Mouse (Mus musculus) T-cell, adult 66 days (primary cell): ENCODE measurements around the gene Lct. TPM values are rescaled to one million over a fixed set of nuclear protein-coding genes. Genes with fewer than 3 reads are reported as not detected.

Source experiments
- total RNA-seq, 2 experiments: library from RNA; stranded (reverse); gene quantifications; 3 replicates in 1 of 2; 4 replicates in 1 of 2; pipeline ENCODE4 v1.2.4; 2023

Lct gene
- under 1 TPM; 0.12 to 0.24 TPM for total RNA-seq

GRCm38 (mm10) chr1:128328218-128328617, at the start of gene Lct:
Gene Lct (minus strand): TSS chr1:128328318.

GRCm38 (mm10) chr1:128359554-128360376, 31.6 kb upstream of the Lct start, which contains the start of gene Mcm6:
Gene Mcm6 (minus strand): TSS chr1:128359664.

GRCm38 (mm10) chr1:128243627-128243995, 84.5 kb downstream of the Lct start, which contains the start of gene Ubxn4:
Gene Ubxn4 (plus strand): TSS chr1:128243964.

Other genes with a start within 250 kb of the Lct start
- 1 to 10 TPM; 6.5 to 9.5 TPM for gene Zranb3, start 225.3 kb downstream of the Lct start, total RNA-seq
- 100 to 1,000 TPM; 130 to 136 TPM for gene R3hdm1, start 225.0 kb downstream of the Lct start, total RNA-seq
- 10 to 100 TPM; 93.5 to 98.9 TPM for gene Ubxn4, start 84.4 kb downstream of the Lct start, total RNA-seq
- gene Mcm6, start 31.3 kb upstream of the Lct start, total RNA-seq: 10 to 100 TPM; 59.2 to 70.1 TPM
- gene Dars, start 89.0 kb upstream of the Lct start, total RNA-seq: 10 to 100 TPM; 65.4 to 67.4 TPM